ENCODE assay signal across 10 mouse cellular contexts in genomic region chr12:80157675-80158074, GRCm38 (mm10). TPM values are rescaled to one million over a fixed set of nuclear protein-coding genes. Genes with fewer than 3 reads are reported as not detected.
DNase-seq lines count a peak whose midpoint lies in the region; ATAC-seq and TF ChIP-seq lines count a peak whose summit lies in the region.
"Had no signal": no experiment of that assay in that cellular context is flagged by ENCODE, and none has a peak within 500 bp of the region (broad histone marks: within the 10 kb centered on the region; RNA-seq: fewer than 3 reads in every experiment).

No protein-coding gene starts in this region.

- no peak for TF ChIP-seq EP300 in lung, postnatal 0 days (IDR thresholded peaks at IDR 0.05)

- no peak overlapping the region for H3K4me2 ChIP-seq in lung, postnatal 0 days (replicated peaks; ENCODE audit: low read depth, low read length)
- H3K4me2 ChIP-seq: neural tube, embryonic 12.5 days had no signal

- no peaks in the 10 kb centered on the region for H3K4me1 ChIP-seq in lung, postnatal 0 days (ENCODE audit: insufficient read depth, low read depth, low read length)
- H3K4me1 ChIP-seq: neural tube, embryonic 12.5 days had no signal

- intact Hi-C loops in gastrocnemius, postnatal 36 days (cut with DNase I): loop anchor here (2.0 to 5.0 kb wide), 2 partner anchors 39 to 230 kb away; no protein-coding TSS in a partner anchor

- H3K27ac ChIP-seq in lung, postnatal 0 days (ENCODE audit: low read length): no peak overlapping the region
- H3K27ac ChIP-seq: neural tube, embryonic 12.5 days had no signal

- no peak overlapping the region for H3K4me3 ChIP-seq in lung, postnatal 0 days (ENCODE audit: low read depth, low read length)
- H3K4me3 ChIP-seq: neural tube, embryonic 12.5 days had no signal

- no peaks in the 10 kb centered on the region for H3K9me3 ChIP-seq in lung, postnatal 0 days (ENCODE audit: low read length)
- H3K9me3 ChIP-seq: neural tube, embryonic 12.5 days had no signal

- no peaks in the 10 kb centered on the region for H3K27me3 ChIP-seq in lung, postnatal 0 days (replicated peaks; ENCODE audit: insufficient read depth, low read length)
- H3K27me3 ChIP-seq: neural tube, embryonic 12.5 days had no signal

- TF ChIP-seq CTCF in lung, postnatal 0 days (IDR thresholded peaks at IDR 0.05): peak; percentile 78
- 0 out of 2 replicates have a peak, but pooled peaks have one; percentile 30 for TF ChIP-seq CTCF in brain, embryonic 14.5 days (IDR thresholded peaks at IDR 0.05; ENCODE audit: borderline replicate concordance, extremely low read depth, insufficient read depth, insufficient read length)

- peak; percentile 69 for ATAC-seq in frontal cortex, adult (ENCODE audit: low TSS enrichment)
- no peak for ATAC-seq in lung, postnatal 0 days

- H3K36me3 ChIP-seq in lung, postnatal 0 days (ENCODE audit: insufficient read depth, low read length): no peaks in the 10 kb centered on the region
- H3K36me3 ChIP-seq: neural tube, embryonic 12.5 days had no signal

- TF ChIP-seq POLR2A in brain, embryonic 14.5 days (IDR thresholded peaks at IDR 0.05; ENCODE audit: borderline replicate concordance, extremely low read depth, insufficient read depth, insufficient read length, poor library complexity, severe bottlenecking): no peak

- no peak overlapping the region for H3K9ac ChIP-seq in lung, postnatal 0 days (replicated peaks; ENCODE audit: low read depth)
- H3K9ac ChIP-seq: neural tube, embryonic 12.5 days had no signal

- no peak for DNase-seq in frontal cortex, postnatal 10 days (ENCODE audit: low spot score in 2 of 2)
- DNase-seq in lung, postnatal 0 days (ENCODE audit: low spot score): peak; percentile 67
- DNase-seq in lung, postnatal 4 days: no peak
- DNase-seq in brain, embryonic 14.5 days (ENCODE audit: low read depth): peak; percentile 67
- peak; percentile 74 for DNase-seq in retina, embryonic 14.5 days (ENCODE audit: low spot score)
- no peak for DNase-seq in gastrocnemius, postnatal 36 days
- no peak for DNase-seq in layer of hippocampus, adult 9-10 months (ENCODE audit: low spot score)
- DNase-seq: adrenal gland, postnatal 14 days had no signal

- WGBS in lung, postnatal 0 days: 9% methylated on average over 5 of the region's 5 CpGs

RNA-seq across cellular contexts. Expression of gene Zfp36l1, which starts 44.9 kb away (rescaled TPM):
- 123 and 145 TPM in 2 replicates for polyA plus RNA-seq in lung, postnatal 0 days (2015; fragmentation: Nextera tagmentation; extraction: Ambion mirVana)
- 80.2 and 81.0 TPM in 2 replicates for polyA plus RNA-seq in brain, embryonic 14.5 days (2012; rRNA removed)
- total RNA-seq in gastrocnemius, postnatal 36 days (2021): 10 to 100 TPM; 25.0 to 29.8 TPM

Comparison
In these comparisons a context has a peak if more than half of its experiments do, and no peak if none do; other contexts are left out.
1. DNase-seq: peak in lung, postnatal 0 days (single experiment), brain, embryonic 14.5 days (single experiment) and retina, embryonic 14.5 days (single experiment); none in frontal cortex, postnatal 10 days (0 of 2), lung, postnatal 4 days (0 of 2), gastrocnemius, postnatal 36 days (0 of 2) and layer of hippocampus, adult 9-10 months (single experiment).